Mouse (Mus musculus): ENCODE data around the gene Man2a2. TPM values are rescaled to one million over a fixed set of nuclear protein-coding genes. Genes with fewer than 3 reads are reported as not detected.

Man2a2 gene
- polyA plus RNA-seq, 2 experiments = 1.7 to 4.9 TPM

DNA sequence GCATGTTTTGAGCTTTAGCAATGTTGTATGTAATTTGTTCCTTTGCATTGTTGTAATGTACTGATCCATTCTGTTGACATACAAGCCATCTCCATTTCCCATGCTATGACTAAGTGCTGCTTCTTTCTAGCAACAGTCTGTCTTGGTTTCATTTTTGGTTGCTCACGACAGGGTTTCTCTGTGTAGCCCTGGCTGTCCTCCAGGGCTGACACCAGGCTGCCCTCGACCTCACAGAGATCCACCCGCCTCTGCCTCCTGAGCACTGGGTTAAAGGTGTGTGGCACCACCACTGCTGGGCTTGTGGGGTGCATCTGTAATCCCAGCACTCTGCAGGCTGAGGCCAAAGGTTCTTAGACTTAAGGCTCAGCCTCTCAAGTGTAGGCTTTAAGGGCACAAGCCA is 71.6 kb downstream of the Man2a2 start:
- no peak overlapping the region for H3K4me2 ChIP-seq (ENCODE audit: low read depth)
- no peaks in the 10 kb centered on the region for H3K9me3 ChIP-seq (ENCODE audit: control insufficient read depth, low read length)
- 78% methylated on average over 3 of the region's 3 CpGs for WGBS (ENCODE audit: insufficient replicate concordance)
- no peak overlapping the region for H3K27ac ChIP-seq
- no peak for TF ChIP-seq EP300 (IDR thresholded peaks at IDR 0.05; ENCODE audit: low read depth)
- TF ChIP-seq CTCF (IDR thresholded peaks at IDR 0.05; ENCODE audit: low read depth) = no peak
- H3K4me1 ChIP-seq (replicated peaks; ENCODE audit: control insufficient read depth in 2 of 2, insufficient read depth in 2 of 2, low read length in 1 of 2) = peaks cover 3 to 12% of the 10 kb centered on the region in 2 experiments
- no peak overlapping the region for H3K4me3 ChIP-seq (ENCODE audit: insufficient read depth in 1 of 2, low read depth in 2 of 2, low read length in 2 of 2)
- no peak overlapping the region for H3K9ac ChIP-seq (replicated peaks)
- H3K27me3 ChIP-seq (ENCODE audit: control insufficient read depth, insufficient read depth, low read length) = no peaks in the 10 kb centered on the region
- no peak for ATAC-seq (ENCODE audit: insufficient read depth)
- H3K36me3 ChIP-seq (replicated peaks; ENCODE audit: control insufficient read depth, insufficient read depth, low read depth) = peaks cover 76% of the 10 kb centered on the region
- no peak for DNase-seq (ENCODE audit: low read depth in 3 of 3, low spot score in 3 of 3)

Other genes with a start within 250 kb of the Man2a2 start
- gene Sema4b, start 184.5 kb downstream of the Man2a2 start, polyA plus RNA-seq (2012; rRNA removed) = 6.1 and 6.4 TPM in 2 replicates
- gene Sema4b, start 184.5 kb downstream of the Man2a2 start, polyA plus RNA-seq (2014; fragmentation: Nextera tagmentation; extraction: Ambion mirVana) = 8.5 and 9.9 TPM in 2 replicates
- gene Cib1, start 138.6 kb downstream of the Man2a2 start, polyA plus RNA-seq (2012; rRNA removed) = 43.1 and 45.9 TPM in 2 replicates
- gene Cib1, start 138.6 kb downstream of the Man2a2 start, polyA plus RNA-seq (2014; fragmentation: Nextera tagmentation; extraction: Ambion mirVana) = 90.6 and 94.2 TPM in 2 replicates
- 1.3 TPM in 2 replicates for gene Gdpgp1, start 138.5 kb downstream of the Man2a2 start, polyA plus RNA-seq (2012; rRNA removed)
- gene Gdpgp1, start 138.5 kb downstream of the Man2a2 start, polyA plus RNA-seq (2014; fragmentation: Nextera tagmentation; extraction: Ambion mirVana) = 1.1 and 1.2 TPM in 2 replicates
- gene Ttll13, start 125.0 kb downstream of the Man2a2 start, polyA plus RNA-seq (2012; rRNA removed) = 0.11 and 0.23 TPM in 2 replicates
- 0.18 and 0.20 TPM in 2 replicates for gene Ttll13, start 125.0 kb downstream of the Man2a2 start, polyA plus RNA-seq (2014; fragmentation: Nextera tagmentation; extraction: Ambion mirVana)
- gene Ngrn, start 110.2 kb downstream of the Man2a2 start, polyA plus RNA-seq (2012; rRNA removed) = 14.2 and 21.4 TPM in 2 replicates
- gene Ngrn, start 110.2 kb downstream of the Man2a2 start, polyA plus RNA-seq (2014; fragmentation: Nextera tagmentation; extraction: Ambion mirVana) = 26.7 and 28.3 TPM in 2 replicates
- 5.3 and 6.7 TPM in 2 replicates for gene Vps33b, start 101.7 kb downstream of the Man2a2 start, polyA plus RNA-seq (2012; rRNA removed)
- 3.6 and 4.2 TPM in 2 replicates for gene Vps33b, start 101.7 kb downstream of the Man2a2 start, polyA plus RNA-seq (2014; fragmentation: Nextera tagmentation; extraction: Ambion mirVana)
- 61.6 and 76.5 TPM in 2 replicates for gene Prc1, start 76.9 kb downstream of the Man2a2 start, polyA plus RNA-seq (2012; rRNA removed)
- gene Prc1, start 76.9 kb downstream of the Man2a2 start, polyA plus RNA-seq (2014; fragmentation: Nextera tagmentation; extraction: Ambion mirVana) = 131 TPM in 2 replicates
- 4.4 and 6.6 TPM in 2 replicates for gene Rccd1, start 46.9 kb downstream of the Man2a2 start, polyA plus RNA-seq (2012; rRNA removed)
- 1.6 and 2.8 TPM in 2 replicates for gene Rccd1, start 46.9 kb downstream of the Man2a2 start, polyA plus RNA-seq (2014; fragmentation: Nextera tagmentation; extraction: Ambion mirVana)
- 3.8 and 7.1 TPM in 2 replicates for gene Unc45a, start 30.4 kb downstream of the Man2a2 start, polyA plus RNA-seq (2012; rRNA removed)
- gene Unc45a, start 30.4 kb downstream of the Man2a2 start, polyA plus RNA-seq (2014; fragmentation: Nextera tagmentation; extraction: Ambion mirVana) = 5.6 and 7.3 TPM in 2 replicates
- 5.0 and 5.3 TPM in 2 replicates for gene Hddc3, start 28.3 kb downstream of the Man2a2 start, polyA plus RNA-seq (2012; rRNA removed)
- gene Hddc3, start 28.3 kb downstream of the Man2a2 start, polyA plus RNA-seq (2014; fragmentation: Nextera tagmentation; extraction: Ambion mirVana) = 2.8 and 4.6 TPM in 2 replicates
- 9.8 and 11.9 TPM in 2 replicates for gene Fes, start 16.6 kb upstream of the Man2a2 start, polyA plus RNA-seq (2012; rRNA removed)
- 9.0 and 10.1 TPM in 2 replicates for gene Fes, start 16.6 kb upstream of the Man2a2 start, polyA plus RNA-seq (2014; fragmentation: Nextera tagmentation; extraction: Ambion mirVana)
- 6.0 and 6.7 TPM in 2 replicates for gene Furin, start 34.1 kb upstream of the Man2a2 start, polyA plus RNA-seq (2012; rRNA removed)
- 3.8 and 4.5 TPM in 2 replicates for gene Furin, start 34.1 kb upstream of the Man2a2 start, polyA plus RNA-seq (2014; fragmentation: Nextera tagmentation; extraction: Ambion mirVana)
- gene Blm, start 163.7 kb upstream of the Man2a2 start, polyA plus RNA-seq (2012; rRNA removed) = 12.1 and 19.8 TPM in 2 replicates
- gene Blm, start 163.7 kb upstream of the Man2a2 start, polyA plus RNA-seq (2014; fragmentation: Nextera tagmentation; extraction: Ambion mirVana) = 24.8 and 28.1 TPM in 2 replicates

All from liver, embryonic 14.5 days (tissue).